Mouse (Mus musculus): Measurements from ENCODE around the gene Tex28. TPM values are rescaled to one million over a fixed set of nuclear protein-coding genes. Genes with fewer than 3 reads are reported as not detected.
A peak's percentile ranks its signal among the peaks of the same experiment; 100 is the strongest.
"Not testable (repeated sequence)": the region's sequence is repeated elsewhere in the genome, so short reads cannot be mapped to it uniquely, and the experiment has no call there.

Gene Tex28
- total RNA-seq (2017): not detected in 3 replicates

- no peak for ATAC-seq (replicated peaks; ENCODE audit: insufficient number of reproducible peaks, low FRiP score, low TSS enrichment, poor library complexity, severe bottlenecking)
These were observed at the start of gene Tex28 for GRCm38 (mm10) chrX:74167738-74168137. Tex28 (minus strand) TSS chrX:74167838.

- ATAC-seq (replicated peaks; ENCODE audit: insufficient number of reproducible peaks, low FRiP score, low TSS enrichment, poor library complexity, severe bottlenecking): no peak
These were observed 35.9 kb upstream of the Tex28 start for GRCm38 (mm10) chrX:74203556-74203955.

GRCm38 (mm10) chrX:74176959-74177358, 9.3 kb upstream of the Tex28 start, which contains the start of gene Tktl1:
Tktl1 (plus strand) TSS chrX:74177259.
- no peak for ATAC-seq (replicated peaks; ENCODE audit: insufficient number of reproducible peaks, low FRiP score, low TSS enrichment, poor library complexity, severe bottlenecking)

- ATAC-seq (replicated peaks; ENCODE audit: insufficient number of reproducible peaks, low FRiP score, low TSS enrichment, poor library complexity, severe bottlenecking): not testable (repeated sequence)
These were observed 32.4 kb downstream of the Tex28 start, which contains the start of gene Mecp2 for GRCm38 (mm10) chrX:74135263-74135662. Mecp2 (minus strand) TSS chrX:74135363.

GRCm38 (mm10) chrX:74127164-74127563, 40.5 kb downstream of the Tex28 start, which contains the start of gene Opn1mw:
Opn1mw (plus strand) TSS chrX:74127464.
- no peak for ATAC-seq (replicated peaks; ENCODE audit: insufficient number of reproducible peaks, low FRiP score, low TSS enrichment, poor library complexity, severe bottlenecking)

- ATAC-seq (replicated peaks; ENCODE audit: insufficient number of reproducible peaks, low FRiP score, low TSS enrichment, poor library complexity, severe bottlenecking): no peak
These were observed 42.7 kb downstream of the Tex28 start for GRCm38 (mm10) chrX:74124975-74125374.

GRCm38 (mm10) chrX:74115511-74115910, 52.1 kb downstream of the Tex28 start:
- peak; percentile 89 for ATAC-seq (replicated peaks; ENCODE audit: insufficient number of reproducible peaks, low FRiP score, low TSS enrichment, poor library complexity, severe bottlenecking)

- no peak for ATAC-seq (replicated peaks; ENCODE audit: insufficient number of reproducible peaks, low FRiP score, low TSS enrichment, poor library complexity, severe bottlenecking)
These were observed 53.6 kb downstream of the Tex28 start for GRCm38 (mm10) chrX:74114036-74114435.

GRCm38 (mm10) chrX:74108747-74109146, 58.9 kb downstream of the Tex28 start:
- ATAC-seq (replicated peaks; ENCODE audit: insufficient number of reproducible peaks, low FRiP score, low TSS enrichment, poor library complexity, severe bottlenecking): no peak

- ATAC-seq (replicated peaks; ENCODE audit: insufficient number of reproducible peaks, low FRiP score, low TSS enrichment, poor library complexity, severe bottlenecking): no peak
These were observed 61.7 kb downstream of the Tex28 start for GRCm38 (mm10) chrX:74105916-74106315.

- no peak for ATAC-seq (replicated peaks; ENCODE audit: insufficient number of reproducible peaks, low FRiP score, low TSS enrichment, poor library complexity, severe bottlenecking)
These were observed 64.0 kb downstream of the Tex28 start for GRCm38 (mm10) chrX:74103457-74104188.

Other genes with a start within 250 kb of the Tex28 start
- 164 to 232 TPM (median 166 TPM) in 3 replicates for gene Arhgap4, start 246.0 kb downstream of the Tex28 start, total RNA-seq (2017)
- 32.0 to 50.3 TPM (median 42.9 TPM) in 3 replicates for gene Naa10, start 245.9 kb downstream of the Tex28 start, total RNA-seq (2017)
- 15.9 to 27.6 TPM (median 20.8 TPM) in 3 replicates for gene Renbp, start 237.0 kb downstream of the Tex28 start, total RNA-seq (2017)
- gene Hcfc1, start 201.5 kb downstream of the Tex28 start, total RNA-seq (2017): 21.4 to 45.9 TPM (median 24.5 TPM) in 3 replicates
- 44.2 to 65.0 TPM (median 58.3 TPM) in 3 replicates for gene Irak1, start 143.9 kb downstream of the Tex28 start, total RNA-seq (2017)
- not detected in 3 replicates for gene Opn1mw, start 40.4 kb downstream of the Tex28 start, total RNA-seq (2017)
- gene Mecp2, start 32.5 kb downstream of the Tex28 start, total RNA-seq (2017): 22.6 to 35.0 TPM (median 27.3 TPM) in 3 replicates
- not detected in 3 replicates for gene Tktl1, start 9.4 kb upstream of the Tex28 start, total RNA-seq (2017)
- gene Flna, start 82.0 kb upstream of the Tex28 start, total RNA-seq (2017): 2,023 to 2,748 TPM (median 2,149 TPM) in 3 replicates
- 85.3 to 98.0 TPM (median 91.4 TPM) in 3 replicates for gene Emd, start 86.8 kb upstream of the Tex28 start, total RNA-seq (2017)
- 1,229 to 1,534 TPM (median 1,358 TPM) in 3 replicates for gene Rpl10, start 103.0 kb upstream of the Tex28 start, total RNA-seq (2017)
- gene Taz, start 114.1 kb upstream of the Tex28 start, total RNA-seq (2017): 59.4 to 103 TPM (median 69.3 TPM) in 3 replicates
- gene Dnase1l1, start 114.5 kb upstream of the Tex28 start, total RNA-seq (2017): 46.0 to 56.4 TPM (median 56.0 TPM) in 3 replicates
- gene Atp6ap1, start 129.3 kb upstream of the Tex28 start, total RNA-seq (2017): 286 to 398 TPM (median 345 TPM) in 3 replicates
- gene Gdi1, start 137.2 kb upstream of the Tex28 start, total RNA-seq (2017): 87.9 to 106 TPM (median 93.3 TPM) in 3 replicates
- gene Fam50a, start 145.2 kb upstream of the Tex28 start, total RNA-seq (2017): 83.1 to 120 TPM (median 87.7 TPM) in 3 replicates
- gene Plxna3, start 161.2 kb upstream of the Tex28 start, total RNA-seq (2017): 0.19 to 0.78 TPM (median 0.21 TPM) in 3 replicates
- gene Lage3, start 185.8 kb upstream of the Tex28 start, total RNA-seq (2017): 6.7 to 12.1 TPM (median 11.1 TPM) in 3 replicates
- gene Ubl4a, start 205.4 kb upstream of the Tex28 start, total RNA-seq (2017): 3.6 to 12.2 TPM (median 10.0 TPM) in 3 replicates
- gene Slc10a3, start 205.5 kb upstream of the Tex28 start, total RNA-seq (2017): 11.6 to 17.2 TPM (median 13.4 TPM) in 3 replicates
- 10.5 to 15.7 TPM (median 12.8 TPM) in 3 replicates for gene Fam3a, start 225.4 kb upstream of the Tex28 start, total RNA-seq (2017)
- 26.2 to 51.9 TPM (median 31.9 TPM) in 3 replicates for gene Ikbkg, start 225.5 kb upstream of the Tex28 start, total RNA-seq (2017)